Mouse (Mus musculus) B cell, adult 2 months (primary cell): ENCODE data around the gene Rrnad1.

Experiments
- DNase-seq, 2 experiments: peaks; one replicate each; pipeline ENCODE4 v3.0.0; 2022

Rrnad1 gene

DNA sequence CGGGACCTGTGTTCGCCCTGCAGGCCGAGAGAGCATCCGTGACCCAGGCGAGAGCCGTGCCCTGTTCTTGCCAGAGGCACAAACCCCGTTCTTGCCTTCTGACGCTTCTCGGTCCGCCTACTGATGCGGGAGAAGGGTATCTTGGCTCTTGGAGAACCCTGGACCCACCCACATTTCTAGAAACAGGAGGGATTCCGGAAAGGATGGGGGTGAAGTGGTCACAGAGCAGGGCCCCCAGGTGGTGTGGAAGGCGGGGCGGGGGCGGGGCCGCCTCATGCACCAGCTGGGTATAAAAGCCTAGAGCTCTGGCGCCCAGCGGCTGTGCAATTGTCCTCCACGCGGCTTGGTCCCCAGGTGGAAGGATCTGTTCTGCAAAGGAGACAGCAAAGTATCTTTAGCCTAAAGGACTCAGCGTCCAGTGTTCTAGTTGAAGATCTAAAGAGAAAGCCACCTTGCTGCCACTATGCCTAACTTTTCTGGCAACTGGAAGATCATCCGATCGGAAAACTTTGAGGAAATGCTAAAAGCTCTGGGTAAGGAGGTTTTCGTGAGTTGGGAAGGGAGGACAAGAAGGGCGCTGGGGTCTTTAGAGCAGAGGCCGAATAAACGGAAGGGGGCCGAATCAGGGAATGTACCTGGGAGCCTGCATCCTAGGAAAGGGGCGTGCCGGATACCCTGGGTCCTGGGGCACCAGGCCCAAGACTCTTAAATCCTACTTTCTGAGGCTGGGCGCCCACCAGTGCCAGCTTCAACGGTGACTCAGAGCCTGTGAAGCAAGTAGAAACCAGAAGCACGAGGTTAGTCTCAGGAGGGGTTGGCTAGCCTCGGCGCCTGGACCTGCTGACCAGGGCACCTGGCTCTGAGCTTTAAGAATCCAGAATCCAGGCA lies 18.1 kb upstream of the Rrnad1 start, which contains the start of gene Crabp2:
TSS of gene Crabp2 (plus strand) at position 289 of the 888 bp plus-strand sequence.
- DNase-seq, result peak; percentile 41

DNA sequence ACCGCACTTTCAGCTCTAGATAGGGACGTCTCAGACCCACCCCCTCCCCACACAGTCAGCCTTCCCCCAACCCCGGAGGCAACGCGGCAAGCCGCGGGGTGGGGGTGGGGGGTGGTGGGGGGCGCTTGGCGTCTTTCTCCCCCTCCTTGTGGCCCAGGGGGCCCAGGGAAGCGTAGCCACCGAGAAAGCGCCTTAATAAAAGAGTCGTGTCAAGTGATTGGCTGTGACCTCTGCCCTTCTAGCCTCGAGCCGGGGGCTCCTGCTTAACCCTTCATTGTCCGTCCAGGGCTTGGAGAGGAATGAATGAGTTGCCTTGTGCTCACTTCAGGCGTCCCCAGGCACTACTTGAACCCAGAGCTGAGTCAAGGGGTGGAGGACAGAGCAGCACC lies 17.3 kb upstream of the Rrnad1 start:
- no peak for DNase-seq

DNA sequence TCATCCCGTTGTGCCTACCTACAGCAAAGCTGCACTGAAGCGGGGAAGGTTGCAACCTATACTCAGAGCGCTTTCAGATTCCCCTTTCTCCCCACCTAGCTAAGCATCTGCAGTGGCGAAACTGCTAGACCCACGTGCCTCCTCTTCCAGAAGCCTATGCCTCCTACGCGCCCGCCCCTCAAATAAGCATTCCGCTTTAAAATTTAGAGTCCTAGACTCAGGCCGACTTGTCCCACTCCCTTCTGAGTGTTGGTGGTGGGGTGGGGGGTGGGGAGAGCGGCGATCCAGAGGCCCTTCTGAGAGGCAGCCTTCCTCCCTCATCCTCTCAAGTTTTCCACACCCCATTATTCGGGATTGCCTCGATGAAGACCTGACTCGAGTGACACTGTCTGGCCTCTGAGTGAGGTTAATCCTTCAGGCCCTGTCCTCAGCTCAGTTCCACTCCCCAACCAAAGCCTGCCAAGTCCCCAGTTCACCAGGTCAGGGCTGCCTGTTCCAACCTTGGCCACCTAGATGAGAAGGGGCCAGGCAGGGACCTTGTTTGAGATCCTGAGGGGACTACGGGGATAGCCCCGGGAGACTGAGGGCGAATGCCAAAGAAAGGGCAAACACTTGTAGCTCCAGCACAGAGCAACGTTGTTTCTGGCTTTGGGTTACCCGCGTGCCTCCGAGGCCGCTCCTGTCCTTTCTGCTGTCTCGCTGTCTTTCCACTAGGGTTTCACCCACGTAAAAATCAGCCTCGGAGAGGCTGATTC lies 16.7 kb upstream of the Rrnad1 start:
- peak; percentile 34 to 38 for DNase-seq

DNA sequence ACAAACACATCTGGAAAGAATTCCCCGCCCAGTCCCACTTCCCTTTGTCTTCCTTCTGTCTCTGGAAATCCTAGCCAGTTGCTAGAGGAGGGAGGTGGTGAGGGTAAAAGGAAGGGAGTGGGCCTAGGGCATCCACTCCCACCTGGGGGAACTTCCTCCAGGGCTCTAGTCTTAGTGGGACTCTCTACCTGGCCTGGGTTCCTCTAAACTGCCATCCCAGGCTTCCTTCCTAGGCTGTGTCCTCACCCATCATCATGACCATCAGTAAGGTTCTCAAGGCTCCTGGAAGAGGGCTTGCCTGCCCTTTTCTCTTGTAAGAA lies 16.0 kb upstream of the Rrnad1 start:
- no peak for DNase-seq

DNA sequence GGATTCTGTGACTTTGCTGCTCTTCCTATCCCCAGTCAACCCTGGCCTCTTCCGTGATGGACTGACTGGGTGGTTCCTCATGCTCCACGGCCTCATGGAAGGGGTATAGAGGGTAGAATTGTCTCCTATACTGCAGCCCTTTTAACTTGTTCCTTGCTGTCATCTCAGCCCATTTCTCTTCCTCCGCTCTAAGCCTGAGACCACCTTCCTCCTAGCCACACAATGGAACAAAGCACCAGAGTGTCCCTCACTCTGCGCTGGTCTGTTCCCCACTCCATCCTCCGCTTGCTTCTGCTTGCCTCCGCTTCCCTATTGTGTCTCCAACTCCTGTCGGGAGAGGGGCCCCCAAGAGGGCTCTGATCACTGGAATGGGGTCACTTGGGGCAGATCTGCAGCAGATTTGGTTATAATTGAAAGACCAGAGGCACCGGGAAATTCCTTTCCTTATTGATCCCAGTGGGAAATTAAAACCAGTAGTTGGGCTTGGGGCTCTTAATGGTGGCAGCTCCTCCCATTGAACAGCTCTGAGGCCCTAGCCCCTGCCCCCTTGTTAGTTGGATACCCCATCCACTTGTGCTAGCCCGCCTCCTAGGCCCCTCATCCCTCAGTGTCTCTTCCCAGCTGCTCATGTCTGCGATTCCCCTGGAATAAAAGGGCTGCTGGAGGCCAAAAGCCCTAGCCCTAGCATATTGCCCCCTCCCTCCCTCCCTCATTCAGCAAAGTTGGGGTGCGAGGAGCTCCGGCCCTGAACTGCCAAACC lies 15.4 kb upstream of the Rrnad1 start:
- no peak for DNase-seq

DNA sequence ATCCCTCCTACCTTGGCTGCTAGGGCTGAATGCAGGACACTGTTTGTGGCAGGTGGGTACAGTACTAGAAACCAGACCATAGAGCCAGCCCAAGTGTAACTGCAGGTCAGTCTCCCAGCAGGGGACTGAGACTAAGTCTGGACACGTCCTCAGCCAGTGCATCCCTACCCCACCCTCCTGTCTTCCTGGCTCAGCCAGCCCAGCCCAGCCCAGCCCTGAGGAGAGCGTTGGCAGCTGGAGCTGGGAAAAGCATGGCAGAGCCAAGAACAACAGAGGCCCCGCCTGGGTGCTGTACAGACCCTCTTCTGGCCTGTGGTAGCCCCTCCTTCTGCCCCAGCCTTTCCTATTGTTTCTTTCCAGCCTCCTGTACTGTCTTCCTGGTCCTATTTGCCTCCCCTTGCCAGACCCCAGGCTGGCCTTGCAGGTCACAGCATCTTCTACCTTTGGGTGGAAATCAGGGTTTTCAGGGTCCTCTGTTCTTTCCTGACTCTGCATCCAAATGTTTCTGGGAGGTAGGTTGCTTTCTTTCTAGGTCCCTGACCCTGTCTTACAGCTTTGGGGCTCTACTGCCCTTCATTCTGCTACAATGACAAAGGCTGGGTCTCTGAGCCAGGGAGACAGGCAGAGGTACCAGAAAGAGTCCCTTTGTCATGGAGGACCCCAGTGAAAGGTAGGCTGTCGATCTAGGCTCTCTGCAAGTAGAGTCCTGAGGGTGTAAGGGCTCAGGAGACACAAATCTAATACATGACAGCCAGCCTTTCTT lies 14.5 kb upstream of the Rrnad1 start:
- DNase-seq, result no peak

DNA sequence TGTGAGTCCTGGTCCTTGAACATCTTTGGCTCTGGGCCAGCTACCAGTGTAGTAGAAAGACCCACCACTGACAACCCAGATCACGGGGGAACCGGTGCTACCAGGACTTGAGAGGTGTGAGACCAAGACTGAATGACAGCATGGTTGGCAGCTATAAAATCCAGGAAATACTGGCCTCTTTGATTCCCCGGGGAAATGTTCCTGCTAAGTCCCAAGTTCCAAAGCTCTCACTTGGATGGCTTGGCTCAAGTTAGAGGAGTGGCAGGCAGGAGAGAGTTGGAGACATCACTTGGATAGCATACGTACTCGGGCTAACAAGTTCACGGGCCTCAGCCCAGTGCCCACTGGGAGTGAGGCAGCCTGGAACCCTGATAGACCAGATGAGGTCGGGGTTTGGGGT lies 13.1 kb upstream of the Rrnad1 start:
- no peak for DNase-seq

DNA sequence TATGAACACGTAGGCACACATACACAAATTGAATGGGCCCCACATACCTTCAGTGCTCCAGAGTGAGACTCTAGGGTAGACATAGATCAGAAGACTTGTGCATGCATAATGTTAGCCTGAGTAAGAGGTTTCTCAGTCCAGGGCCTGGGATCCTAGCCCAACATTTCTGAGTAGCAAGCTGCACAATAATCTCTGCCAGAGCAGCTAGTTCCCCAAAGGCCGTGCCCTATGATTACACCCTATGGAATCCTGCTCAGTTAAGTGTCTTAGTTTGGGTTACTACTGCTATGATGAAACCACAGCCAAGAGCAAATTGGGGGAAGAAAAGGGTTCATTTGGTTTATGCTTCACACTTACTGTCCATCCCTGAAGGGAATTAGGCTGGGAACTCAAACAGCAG lies 12.0 kb upstream of the Rrnad1 start:
- no peak for DNase-seq

DNA sequence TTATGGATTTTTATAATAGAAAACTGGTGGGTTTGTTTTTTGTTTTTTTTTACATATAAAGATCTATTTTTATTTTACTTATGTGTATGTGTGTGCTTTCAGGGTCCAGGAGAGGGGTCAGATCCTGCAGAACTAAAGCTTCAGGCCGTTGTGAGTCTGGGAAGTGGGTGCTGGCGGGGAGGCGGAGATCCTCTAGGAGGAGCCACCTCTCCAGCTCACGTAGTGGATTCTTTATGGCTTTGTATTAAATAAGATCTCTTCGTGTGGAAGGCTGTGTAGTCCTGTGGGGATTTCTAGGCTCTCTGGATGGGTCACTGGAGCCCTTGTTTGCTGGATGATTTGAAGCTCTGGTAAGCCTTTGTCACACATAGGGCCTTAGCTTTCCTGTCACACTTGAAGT lies 10.1 kb upstream of the Rrnad1 start:
- no peak for DNase-seq

DNA sequence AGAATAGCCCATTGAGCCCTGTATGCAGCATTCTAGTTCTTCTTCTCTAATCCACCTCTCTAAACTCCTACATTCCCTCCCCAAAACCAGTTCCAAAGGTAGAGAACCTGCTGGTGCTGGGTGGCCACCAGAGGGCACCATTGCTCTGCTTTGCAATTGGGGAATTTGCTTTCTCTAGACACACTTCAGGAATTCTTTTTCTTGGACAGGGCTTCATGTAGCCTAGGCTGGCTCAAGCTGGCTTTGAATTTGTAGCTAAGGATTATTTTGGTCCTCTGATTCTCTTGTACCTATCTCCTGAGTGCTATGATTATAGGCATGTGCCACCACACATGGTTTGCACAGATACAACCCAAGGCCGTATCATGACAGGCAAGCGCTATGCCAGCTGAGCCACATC lies 5.3 kb upstream of the Rrnad1 start:
- peak; percentile 74 to 76 for DNase-seq

DNA sequence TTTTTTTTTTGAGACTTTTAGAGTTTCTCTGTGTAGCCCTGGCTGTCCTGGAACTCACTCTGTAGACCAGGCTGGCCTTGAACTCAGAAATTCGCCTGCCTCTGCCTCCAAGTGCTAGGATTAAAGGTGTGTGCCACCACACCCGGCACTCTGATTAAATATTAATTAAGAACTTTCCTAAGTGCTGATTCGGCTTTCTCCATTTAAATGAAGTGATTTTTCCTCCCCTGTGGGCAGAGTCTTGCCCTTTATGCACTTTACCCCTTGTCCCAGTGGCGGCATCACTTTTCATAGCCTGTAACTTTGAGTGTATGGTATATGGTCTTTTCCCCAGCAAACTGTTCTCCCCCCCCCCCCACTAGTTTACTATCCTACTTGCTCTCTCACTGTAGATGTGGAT lies 4.7 kb upstream of the Rrnad1 start:
- DNase-seq, result no peak

DNA sequence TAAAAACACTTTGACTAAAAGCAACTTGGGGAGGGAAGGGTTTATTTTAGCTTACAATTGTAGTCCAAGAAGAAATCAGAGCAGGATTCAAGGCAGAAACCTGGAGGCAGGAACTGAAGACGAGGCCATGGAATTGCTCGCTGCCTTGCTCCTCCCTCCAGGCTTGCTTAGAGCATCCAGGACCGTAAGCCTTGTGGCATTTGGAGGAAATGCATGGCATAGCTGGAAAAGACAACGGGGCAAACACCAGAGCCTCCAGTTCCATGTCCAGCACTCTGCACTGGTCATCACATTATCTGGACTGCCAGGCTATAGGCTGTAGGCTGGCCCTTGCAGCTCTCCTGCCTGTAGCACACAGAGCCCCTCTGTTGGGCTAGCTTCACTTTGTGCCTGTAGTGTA lies 4.0 kb upstream of the Rrnad1 start:
- DNase-seq, result no peak

DNA sequence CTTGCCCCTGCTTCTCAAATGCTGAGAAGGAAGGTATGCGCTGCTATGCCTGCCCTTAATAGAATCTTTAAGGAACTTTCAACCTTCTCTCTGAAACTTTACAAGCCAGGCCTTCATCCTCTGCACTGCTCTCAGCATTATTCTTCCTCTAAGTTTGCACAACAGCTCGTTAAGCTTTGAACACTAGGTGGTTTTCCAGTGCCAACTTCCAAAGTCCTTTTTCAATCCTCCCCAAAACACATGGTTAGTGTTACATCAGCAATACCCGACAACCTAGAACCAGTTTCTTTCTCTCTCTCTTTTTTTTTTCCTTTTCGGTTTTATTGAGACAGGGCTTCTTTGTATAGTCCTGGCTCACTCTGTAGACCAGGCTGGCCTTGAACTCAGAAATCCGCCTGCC lies 3.5 kb upstream of the Rrnad1 start:
- DNase-seq, result no peak

DNA sequence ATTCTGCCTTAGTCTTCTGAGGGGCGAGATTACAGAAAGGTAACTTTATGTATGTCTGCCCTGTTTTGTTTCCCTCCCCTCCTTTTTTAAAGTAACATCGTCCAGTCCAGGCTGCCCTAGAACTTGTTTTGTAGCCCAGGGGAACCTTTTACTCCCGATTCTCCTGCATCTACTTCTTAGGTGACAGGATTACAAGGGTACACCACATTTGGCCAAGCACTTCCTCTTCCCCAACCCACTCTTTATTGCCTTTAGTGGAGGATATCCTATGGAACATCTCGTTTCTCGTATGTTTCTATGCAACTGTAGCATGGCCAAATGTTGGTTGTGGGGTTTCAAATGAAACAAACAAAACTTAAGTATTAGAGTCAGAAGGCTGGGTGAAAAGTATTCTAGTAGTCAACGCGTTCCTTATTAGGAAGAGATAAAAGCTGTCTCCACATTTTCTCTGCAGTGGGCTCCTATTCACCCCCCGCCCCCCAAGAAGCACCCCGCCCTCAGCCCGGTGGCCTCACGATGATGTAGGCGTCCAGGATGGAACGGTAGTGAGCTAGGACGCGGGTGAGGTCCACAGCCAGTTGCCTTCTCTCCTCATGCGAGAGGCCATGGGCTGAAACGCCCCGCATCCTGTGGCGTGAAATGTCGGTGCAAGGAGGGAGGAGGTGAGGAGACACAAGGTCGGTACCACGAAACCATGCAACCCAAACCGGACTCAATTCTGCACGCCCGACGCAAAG lies 1.0 kb downstream of the Rrnad1 start:
- no peak for DNase-seq

DNA sequence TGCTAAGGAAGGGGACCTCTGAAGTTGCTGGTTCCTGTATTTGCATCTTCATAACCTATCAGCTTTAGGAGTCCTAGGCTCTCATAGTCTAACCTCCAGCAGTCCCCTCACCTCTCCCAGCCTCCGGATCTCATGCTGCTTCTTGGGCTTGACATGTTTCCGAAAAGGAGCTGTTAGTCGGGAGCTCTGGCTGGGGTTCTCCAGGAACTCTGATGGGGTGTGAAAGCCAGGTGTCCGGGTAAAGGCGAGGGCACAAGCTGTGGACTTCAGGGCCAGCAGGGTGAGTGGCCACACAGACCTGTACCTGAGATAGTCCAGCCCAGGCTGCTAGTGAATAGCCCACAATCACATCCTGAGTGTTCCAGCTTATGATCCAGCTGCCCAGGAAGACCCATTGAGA lies 3.1 kb downstream of the Rrnad1 start:
- no peak for DNase-seq

DNA sequence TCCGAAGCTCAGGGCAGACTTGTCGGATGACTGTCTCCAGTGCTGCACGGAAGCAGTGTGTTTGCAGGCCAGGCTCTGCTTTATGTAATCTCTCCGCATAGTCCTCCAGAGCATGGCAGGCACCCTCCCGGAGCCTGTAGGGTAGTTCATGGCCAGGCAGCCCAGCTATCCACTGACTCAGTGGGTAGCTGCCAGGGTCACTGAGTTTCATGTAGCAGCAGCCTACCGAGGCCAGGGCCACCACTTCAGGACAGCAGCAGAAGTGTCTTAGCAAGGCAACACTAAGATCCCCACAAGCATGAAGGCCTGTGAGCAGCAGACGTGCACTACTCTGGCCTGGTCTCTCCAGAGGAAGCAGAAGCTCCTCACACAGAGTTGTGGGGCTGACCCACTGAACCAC lies 5.5 kb downstream of the Rrnad1 start:
- DNase-seq, result no peak

DNA sequence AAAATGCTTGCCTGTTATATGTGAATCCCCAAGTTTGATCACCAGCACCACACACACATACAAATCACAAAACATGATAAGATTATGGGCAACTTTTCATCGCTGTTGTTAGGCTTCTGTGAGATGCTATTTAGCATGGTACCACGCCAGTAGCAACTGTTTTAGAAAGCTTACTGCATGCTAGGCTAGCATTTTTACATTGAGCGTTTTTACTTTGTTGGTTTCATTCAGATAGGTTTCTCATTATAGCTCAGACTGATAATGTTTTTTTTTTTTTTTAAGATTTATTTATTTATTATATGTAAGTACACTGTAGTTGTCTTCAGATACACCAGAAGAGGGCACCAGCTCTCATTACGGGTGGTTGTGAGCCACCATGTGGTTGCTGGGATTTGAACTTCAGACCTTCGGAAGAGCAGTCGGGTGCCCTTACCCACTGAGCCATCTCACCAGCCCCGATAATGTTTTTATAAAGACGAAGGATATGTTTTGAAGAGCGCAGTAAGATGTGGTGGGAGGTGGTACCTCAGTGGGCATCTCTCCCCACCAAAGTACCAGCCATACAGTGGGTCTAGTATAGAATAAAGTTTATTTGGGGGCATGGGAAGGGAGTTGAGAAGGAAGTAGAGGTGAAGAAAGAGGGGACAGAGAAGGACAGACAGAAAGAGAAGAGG lies 10.1 kb downstream of the Rrnad1 start:
- DNase-seq, result no peak

DNA sequence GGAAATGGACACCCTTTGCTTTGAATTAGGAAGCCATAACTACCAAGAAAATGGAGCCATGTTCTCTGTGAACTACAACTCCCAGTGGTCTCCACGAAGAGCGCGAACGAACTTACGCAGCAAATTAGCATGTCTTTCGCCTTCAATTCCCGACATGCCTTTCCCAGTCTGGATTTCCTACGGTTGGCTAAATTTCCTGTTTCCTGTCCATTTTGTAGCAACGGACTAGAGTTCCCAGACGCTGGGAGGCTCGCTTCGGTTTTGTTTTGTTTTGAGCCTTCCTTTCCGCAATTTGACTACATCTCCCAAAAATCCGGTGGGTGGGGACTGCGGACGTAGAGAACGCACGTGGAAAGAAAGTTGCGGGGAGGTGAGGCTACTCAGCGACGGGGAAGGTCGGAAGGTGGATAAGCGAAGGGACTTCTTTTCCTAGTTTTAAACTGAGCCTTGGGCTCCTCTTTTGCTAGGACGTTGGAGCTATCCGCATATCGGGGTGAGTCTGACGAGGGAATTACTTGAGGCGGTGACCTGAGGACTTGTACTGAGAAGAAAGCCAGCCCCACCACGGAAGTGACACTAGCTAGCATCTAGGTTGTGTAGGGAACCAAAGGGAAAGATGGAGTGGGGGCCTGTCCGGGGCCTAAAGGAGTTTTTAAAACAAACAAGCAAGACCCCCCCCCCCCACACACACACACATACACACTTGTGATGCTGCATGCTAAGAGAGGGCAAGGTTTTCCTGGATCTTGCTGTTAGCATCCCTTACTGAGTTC lies 11.0 kb downstream of the Rrnad1 start, which contains the start of gene Mrpl24:
TSS of gene Mrpl24 (plus strand) at position 171 of the 773 bp plus-strand sequence.
- peak; percentile 69 to 73 for DNase-seq

DNA sequence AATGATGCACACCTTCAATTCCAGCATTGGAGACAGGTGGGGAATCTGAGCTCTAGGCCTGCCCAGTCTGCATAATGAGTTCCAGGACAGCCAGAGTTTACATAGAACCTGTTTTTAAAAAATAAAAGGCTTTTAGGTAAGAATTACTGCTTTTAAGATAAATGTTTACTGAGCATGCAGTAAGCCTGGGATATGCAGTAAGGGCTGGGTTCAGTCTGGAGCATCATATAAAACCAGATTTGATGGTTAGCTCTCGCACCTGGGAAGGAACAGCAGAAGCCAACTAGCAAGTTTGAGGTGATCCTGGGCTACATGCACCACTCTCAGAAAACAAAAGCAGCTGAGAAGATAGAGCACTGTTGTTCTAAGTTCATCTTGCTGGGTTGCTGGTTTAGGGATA lies 12.0 kb downstream of the Rrnad1 start:
- DNase-seq, result no peak

DNA sequence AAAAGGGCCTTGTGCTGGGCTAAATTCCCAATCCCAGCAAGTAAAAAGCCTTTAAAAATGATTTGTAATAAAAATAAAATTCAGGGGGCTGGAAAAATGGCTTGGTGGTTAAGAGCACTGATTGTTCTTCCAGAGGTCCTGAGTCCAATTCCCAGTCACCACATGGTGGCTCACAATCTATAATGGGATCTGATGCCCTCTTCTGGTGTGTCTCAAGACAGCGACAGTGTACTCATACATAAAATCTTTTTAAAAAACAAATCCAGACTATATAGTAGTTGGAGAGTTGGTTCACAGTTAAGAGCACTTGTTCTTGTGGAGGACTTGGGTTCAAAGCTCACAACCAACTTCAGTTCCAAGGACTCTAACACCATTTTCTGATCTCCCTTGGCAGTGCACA lies 13.5 kb downstream of the Rrnad1 start:
- no peak for DNase-seq

DNA sequence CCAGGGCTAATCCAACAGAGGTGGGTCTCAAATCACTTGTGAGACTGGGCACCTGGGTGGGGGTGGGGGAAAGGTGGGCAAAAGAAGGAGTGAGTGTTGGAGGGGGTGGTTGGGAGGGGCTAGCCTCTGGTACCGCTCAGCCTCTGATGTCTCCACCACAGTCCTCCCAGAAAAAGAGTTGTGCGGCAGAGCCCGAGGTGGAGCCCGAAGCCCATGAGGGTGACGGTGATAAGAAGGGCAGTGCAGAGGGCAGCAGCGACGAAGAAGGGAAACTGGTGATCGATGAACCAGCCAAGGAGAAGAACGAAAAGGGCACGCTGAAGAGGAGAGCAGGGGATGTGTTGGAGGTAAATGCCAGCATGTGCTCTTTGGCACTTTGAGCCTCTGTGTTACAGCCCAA lies 16.6 kb downstream of the Rrnad1 start:
- no peak for DNase-seq
